Mouse (Mus musculus) ovary, postnatal 14 days (tissue): ENCODE measurements around the gene Dusp9.

Experiments used
- DNase-seq: peaks from one replicate; pipeline ENCODE4 v3.0.0; 2022; ENCODE audit warnings: low spot score

Gene Dusp9

GRCm38 (mm10) chrX:73639255-73639675 is at the start of gene Dusp9:
TSS of gene Dusp9 (plus strand) at chrX:73639419.
- no peak for DNase-seq

- no peak for DNase-seq
Observed at GRCm38 (mm10) chrX:73593212-73593611, 46.0 kb upstream of the Dusp9 start.

GRCm38 (mm10) chrX:73594451-73595121 is 44.6 kb upstream of the Dusp9 start:
- no peak for DNase-seq

GRCm38 (mm10) chrX:73595297-73595938 is 43.8 kb upstream of the Dusp9 start:
- DNase-seq, result no peak

- DNase-seq, result no peak
Observed at GRCm38 (mm10) chrX:73601456-73601855, 37.8 kb upstream of the Dusp9 start.

- DNase-seq, result no peak
Observed at GRCm38 (mm10) chrX:73613665-73614064, 25.6 kb upstream of the Dusp9 start.

GRCm38 (mm10) chrX:73615876-73616275 is 23.3 kb upstream of the Dusp9 start:
- no peak for DNase-seq

- DNase-seq, result no peak
Observed at GRCm38 (mm10) chrX:73619401-73619800, 19.8 kb upstream of the Dusp9 start.

- no peak for DNase-seq
Observed at GRCm38 (mm10) chrX:73619890-73620289, 19.3 kb upstream of the Dusp9 start.

- DNase-seq, result no peak
Observed at GRCm38 (mm10) chrX:73626981-73627380, 12.2 kb upstream of the Dusp9 start.

- DNase-seq, result no peak
Observed at GRCm38 (mm10) chrX:73635425-73635824, 3.8 kb upstream of the Dusp9 start.

- DNase-seq, result no peak
Observed at GRCm38 (mm10) chrX:73637415-73637814, 1.8 kb upstream of the Dusp9 start.

- DNase-seq, result no peak
Observed at GRCm38 (mm10) chrX:73639901-73640469, 766 bp downstream of the Dusp9 start.

- DNase-seq, result no peak
Observed at GRCm38 (mm10) chrX:73645121-73645520, 5.9 kb downstream of the Dusp9 start.

GRCm38 (mm10) chrX:73650869-73651268 is 11.7 kb downstream of the Dusp9 start:
- no peak for DNase-seq

GRCm38 (mm10) chrX:73653392-73653791 is 14.2 kb downstream of the Dusp9 start:
- no peak for DNase-seq

GRCm38 (mm10) chrX:73654177-73654576 is 15.0 kb downstream of the Dusp9 start:
- DNase-seq, result no peak

GRCm38 (mm10) chrX:73655529-73655928 is 16.3 kb downstream of the Dusp9 start:
- no peak for DNase-seq

- no peak for DNase-seq
Observed at GRCm38 (mm10) chrX:73658391-73658790, 19.2 kb downstream of the Dusp9 start.

- no peak for DNase-seq
Observed at GRCm38 (mm10) chrX:73658936-73659574, 19.8 kb downstream of the Dusp9 start.

- no peak for DNase-seq
Observed at GRCm38 (mm10) chrX:73659575-73660283, 20.5 kb downstream of the Dusp9 start, which contains the start of gene Pnck. TSS of gene Pnck (minus strand) at chrX:73660117.

GRCm38 (mm10) chrX:73660284-73660665 is 21.1 kb downstream of the Dusp9 start:
- no peak for DNase-seq
